Mouse (Mus musculus) embryonic fibroblast, embryonic 13.5 days (primary cell): Measurements from ENCODE around the gene Rpl13.

Source experiments
- CTCF ChIP-seq: IDR thresholded peaks from 2 replicates; pipeline ENCODE4 v1.5.1; 2011; ENCODE audit warnings: mild to moderate bottlenecking, control low read depth, low read length, moderate library complexity, borderline replicate concordance; ENCODE audit not compliant: insufficient read depth
- POLR2A ChIP-seq: IDR thresholded peaks from 2 replicates; pipeline ENCODE4 v1.6.1; 2011; ENCODE audit warnings: low read depth, mild to moderate bottlenecking, control low read depth, low read length, moderate library complexity

- TF ChIP-seq CTCF, result no peak
- 0 out of 2 replicates have a peak, but pooled peaks have one; percentile 12 for TF ChIP-seq POLR2A
Observed at GRCm38 (mm10) chr8:123104046-123104767, 2.1 kb downstream of the Rpl13 start.
